Mouse (Mus musculus) liver, postnatal 0 days (tissue): Measurements from ENCODE around the gene Kbtbd2. TPM values are rescaled to one million over a fixed set of nuclear protein-coding genes. Genes with fewer than 3 reads are reported as not detected.

Experiments
- ATAC-seq: fragments of 200-750 bp; cut with Nextera tagmentation; 2 replicates; pipeline ENCODE4 v1.8.0; 2017; ENCODE audit warnings: mild to moderate bottlenecking, moderate library complexity
- DNase-seq: peaks from one replicate; pipeline ENCODE4 v3.0.0-alpha.2; 2016
- H3K27ac ChIP-seq: fragments of 300-500 bp; sonication (generic); 2 replicates; pipeline ENCODE4 v1.5.1; 2014; ENCODE audit warnings: antibody characterized with exemption, moderate library complexity, mild to moderate bottlenecking, low read depth
- H3K27me3 ChIP-seq: fragments of 300-500 bp; sonication (generic); 2 replicates; pipeline ENCODE4 v1.6.1; 2014; ENCODE audit warnings: low read length, control low read depth, mixed read lengths; ENCODE audit not compliant: insufficient read depth
- H3K36me3 ChIP-seq: fragments of 300-500 bp; sonication (generic); replicated peaks from 2 replicates; pipeline ENCODE4 v1.6.1; 2014; ENCODE audit warnings: mild to moderate bottlenecking, control low read depth, low read length, moderate library complexity, mixed read lengths; ENCODE audit not compliant: insufficient read depth
- H3K4me1 ChIP-seq: fragments of 300-500 bp; sonication (generic); 2 replicates; pipeline ENCODE4 v1.6.1; 2014; ENCODE audit warnings: antibody characterized with exemption, mild to moderate bottlenecking, control low read depth; ENCODE audit not compliant: insufficient read depth
- H3K4me2 ChIP-seq: fragments of 300-500 bp; sonication (generic); 2 replicates; pipeline ENCODE4 v1.6.1; 2014; ENCODE audit warnings: low read depth, mild to moderate bottlenecking, low read length, moderate library complexity, mixed read lengths
- H3K4me3 ChIP-seq: fragments of 300-500 bp; sonication (generic); 2 replicates; pipeline ENCODE4 v1.5.1; 2014; ENCODE audit warnings: low read depth, low read length
- H3K9ac ChIP-seq: fragments of 300-500 bp; sonication (generic); replicated peaks from 2 replicates; pipeline ENCODE4 v1.6.1; 2014; ENCODE audit warnings: mild to moderate bottlenecking, moderate library complexity
- H3K9me3 ChIP-seq: fragments of 300-500 bp; sonication (generic); 2 replicates; pipeline ENCODE4 v1.6.1; 2016; ENCODE audit warnings: mild to moderate bottlenecking, control low read depth, low read length, mixed read lengths
- CTCF ChIP-seq: sonication (generic); IDR thresholded peaks from 2 replicates; pipeline ENCODE4 v1.5.1; 2016; ENCODE audit warnings: antibody characterized with exemption, low read depth
- EP300 ChIP-seq: IDR thresholded peaks from 2 replicates; pipeline ENCODE4 v1.6.1; 2016; ENCODE audit warnings: antibody characterized with exemption, low read depth, mild to moderate bottlenecking
- WGBS: fragments of 180-500 bp; shearing (Covaris S2); extraction: QIAGEN DNeasy Blood & Tissue Kit; methylation state at CpG from one replicate; pipeline ENCODE4 v1.1.7; 2014; ENCODE audit not compliant: insufficient replicate concordance; 5-methylcytosine and 5-hydroxymethylcytosine counted together
- polyA plus RNA-seq: library from polyadenylated mRNA; unstranded; fragments of >200 nt; fragmentation: Nextera tagmentation; extraction: Ambion mirVana; gene quantifications from 2 replicates; pipeline ENCODE4 v1.2.1, GENCODE M21; 2015

Kbtbd2 gene
- polyA plus RNA-seq, 1 experiment from 2014 or later, result 9.8 TPM

- H3K9me3 ChIP-seq, result no peaks in the 10 kb centered on the region
- peak overlapping the region; percentile 100 for H3K27ac ChIP-seq
- H3K4me1 ChIP-seq, result peaks cover 23% of the 10 kb centered on the region
- no peaks in the 10 kb centered on the region for H3K36me3 ChIP-seq
- H3K27me3 ChIP-seq, result no peaks in the 10 kb centered on the region
- ATAC-seq (peak; percentile 40), DNase-seq (peak; percentile 58)
- TF ChIP-seq CTCF, result no peak
- TF ChIP-seq EP300, result no peak
- peak overlapping the region; percentile 79 for H3K4me3 ChIP-seq
- under 1% methylated on average over 16 of the region's 16 CpGs for WGBS
- peak overlapping the region; percentile 88 for H3K9ac ChIP-seq
- H3K4me2 ChIP-seq, result peak overlapping the region; percentile 80
These were observed 908 bp downstream of the Kbtbd2 start for GRCm38 (mm10) chr6:56796668-56797141.

DNA sequence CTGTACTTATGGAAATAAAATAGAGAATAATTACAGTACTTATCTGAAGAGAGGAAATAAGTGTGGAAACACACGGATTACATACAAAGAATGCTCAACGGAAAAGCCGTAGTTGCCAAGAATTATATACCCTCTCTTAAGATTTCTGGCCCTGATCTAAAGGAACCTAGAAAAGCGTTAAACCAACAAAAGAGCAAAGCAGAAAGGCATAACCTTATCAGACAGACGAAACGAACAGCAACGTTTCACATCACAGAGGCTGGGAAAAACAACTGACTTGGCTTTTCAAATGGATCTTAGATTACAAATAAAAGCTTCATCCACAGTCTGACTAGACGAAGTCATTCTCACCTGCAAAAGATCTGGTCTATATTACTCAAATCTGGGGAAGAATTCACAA lies 1.4 kb downstream of the Kbtbd2 start:
- ATAC-seq (no peak), DNase-seq (no peak)
- H3K27me3 ChIP-seq, result no peaks in the 10 kb centered on the region
- peak overlapping the region; percentile 100 for H3K27ac ChIP-seq
- WGBS, result 3% methylated on average over 8 of the region's 8 CpGs
- H3K4me2 ChIP-seq, result peak overlapping the region; percentile 80
- peak overlapping the region; percentile 88 for H3K9ac ChIP-seq
- TF ChIP-seq EP300 (no peak), CTCF (no peak)
- H3K36me3 ChIP-seq, result no peaks in the 10 kb centered on the region
- H3K4me1 ChIP-seq, result peaks cover 28% of the 10 kb centered on the region
- no peaks in the 10 kb centered on the region for H3K9me3 ChIP-seq
- peak overlapping the region; percentile 79 for H3K4me3 ChIP-seq

GRCm38 (mm10) chr6:56794834-56795233 lies 2.8 kb downstream of the Kbtbd2 start:
- no peak for TF ChIP-seq CTCF
- TF ChIP-seq EP300, result no peak
- Histone ChIP-seq H3K27ac (0 out of 2 replicates have a peak overlapping the region, but pooled peaks have one; percentile 13), H3K4me3 (peak overlapping the region; percentile 79), H3K36me3 (no peaks in the 10 kb centered on the region), H3K4me2 (peak overlapping the region; percentile 80), H3K9ac (peak overlapping the region; percentile 88; the same call in 1 of the 2 replicates), H3K27me3 (no peaks in the 10 kb centered on the region), H3K4me1 (peaks cover 34% of the 10 kb centered on the region), H3K9me3 (no peaks in the 10 kb centered on the region)
- 87% methylated on average over 5 of the region's 5 CpGs for WGBS
- DNase-seq (no peak), ATAC-seq (no peak)

- peak; percentile 40; the same call in 1 of the 2 replicates for TF ChIP-seq EP300
- TF ChIP-seq CTCF, result no peak
- Histone ChIP-seq H3K4me2 (peak overlapping the region; percentile 4; the same call in 1 of the 2 replicates), H3K27ac (no peak overlapping the region), H3K9ac (no peak overlapping the region), H3K4me3 (no peak overlapping the region), H3K9me3 (no peaks in the 10 kb centered on the region), H3K36me3 (peaks cover 24% of the 10 kb centered on the region), H3K4me1 (peaks cover 34% of the 10 kb centered on the region), H3K27me3 (no peaks in the 10 kb centered on the region)
- no peak for ATAC-seq
- WGBS, result 51% methylated on average over 3 of the region's 3 CpGs
- DNase-seq, result no peak
These were observed 8.3 kb downstream of the Kbtbd2 start for GRCm38 (mm10) chr6:56789336-56789735.

- no peak overlapping the region for H3K9ac ChIP-seq
- peaks cover 33% of the 10 kb centered on the region for H3K36me3 ChIP-seq
- no peak for DNase-seq
- H3K4me1 ChIP-seq, result peaks cover 38% of the 10 kb centered on the region
- no peak for TF ChIP-seq EP300
- TF ChIP-seq CTCF, result no peak
- no peaks in the 10 kb centered on the region for H3K9me3 ChIP-seq
- H3K27ac ChIP-seq, result no peak overlapping the region
- no peak for ATAC-seq
- no peaks in the 10 kb centered on the region for H3K27me3 ChIP-seq
- WGBS, result 50% methylated on average over 2 of the region's 2 CpGs
- no peak overlapping the region for H3K4me2 ChIP-seq
- no peak overlapping the region for H3K4me3 ChIP-seq
These were observed 9.9 kb downstream of the Kbtbd2 start for GRCm38 (mm10) chr6:56787668-56788067.

GRCm38 (mm10) chr6:56785068-56785467 lies 12.5 kb downstream of the Kbtbd2 start:
- no peak overlapping the region for H3K4me3 ChIP-seq
- H3K9ac ChIP-seq, result no peak overlapping the region
- H3K36me3 ChIP-seq, result peaks cover 47% of the 10 kb centered on the region
- TF ChIP-seq CTCF (no peak), EP300 (no peak)
- no peak overlapping the region for H3K27ac ChIP-seq
- H3K27me3 ChIP-seq, result no peaks in the 10 kb centered on the region
- H3K9me3 ChIP-seq, result no peaks in the 10 kb centered on the region
- peaks cover 29% of the 10 kb centered on the region for H3K4me1 ChIP-seq
- H3K4me2 ChIP-seq, result no peak overlapping the region
- ATAC-seq (no peak), DNase-seq (no peak)
- WGBS, result 66% methylated on average over 5 of the region's 5 CpGs
